Mouse (Mus musculus) megakaryocyte, embryonic 14.5 days (primary cell): ENCODE results near the gene Map2k5. TPM values are rescaled to one million over a fixed set of nuclear protein-coding genes. Genes with fewer than 3 reads are reported as not detected.

ENCODE experiments used
- H3K27me3 ChIP-seq: replicated peaks from 2 replicates; pipeline ENCODE3; 2012; ENCODE audit warnings: inconsistent platforms
- H3K36me3 ChIP-seq: replicated peaks from 2 replicates; pipeline ENCODE3; 2012; ENCODE audit warnings: low read length, inconsistent platforms, mixed read lengths
- H3K4me1 ChIP-seq: 2 replicates; pipeline ENCODE4 v1.6.1; 2012; ENCODE audit warnings: inconsistent platforms
- H3K4me3 ChIP-seq: replicated peaks from 2 replicates; pipeline ENCODE3; 2012; ENCODE audit warnings: moderate library complexity, mild to moderate bottlenecking, inconsistent platforms
- H3K9me3 ChIP-seq: 2 replicates; pipeline ENCODE4 v1.6.1; 2012; ENCODE audit warnings: inconsistent platforms
- FLI1 ChIP-seq: IDR thresholded peaks from 2 replicates; pipeline ENCODE4 v1.6.1; 2012; ENCODE audit warnings: low read length, inconsistent platforms, mixed read lengths
- GATA1 ChIP-seq: IDR thresholded peaks from 3 replicates; pipeline ENCODE4 v1.6.1; 2012; ENCODE audit warnings: mixed read lengths, low read length, inconsistent platforms, borderline replicate concordance
- polyA plus RNA-seq: library from polyadenylated mRNA; stranded (reverse); fragments of >175 nt; gene quantifications from 2 replicates; pipeline ENCODE4 v1.2.3, GENCODE M21; 2012; ENCODE audit warnings: low replicate concordance; ENCODE audit not compliant: insufficient read depth

Map2k5 gene
- polyA plus RNA-seq, 1 experiment, result 31.6 TPM

GRCm38 (mm10) chr9:63241961-63242360, 135.7 kb downstream of the Map2k5 start:
- TF ChIP-seq GATA1, result no peak
- no peak for TF ChIP-seq FLI1

GRCm38 (mm10) chr9:63241241-63241640, 136.5 kb downstream of the Map2k5 start:
- H3K4me3 ChIP-seq, result no peak overlapping the region
- H3K4me1 ChIP-seq, result 0 out of 2 replicates have a peak, but pooled peaks cover 4% of the 10 kb centered on the region
- peaks cover 48% of the 10 kb centered on the region for H3K36me3 ChIP-seq
- H3K9me3 ChIP-seq, result no peaks in the 10 kb centered on the region
- TF ChIP-seq GATA1 (no peak), FLI1 (no peak)
- no peaks in the 10 kb centered on the region for H3K27me3 ChIP-seq

More at GRCm38 (mm10) chr9:63241961-63242360, 135.7 kb downstream of the Map2k5 start:
- Histone ChIP-seq H3K9me3 (no peaks in the 10 kb centered on the region), H3K27me3 (no peaks in the 10 kb centered on the region), H3K4me3 (no peak overlapping the region), H3K4me1 (peaks cover 7% of the 10 kb centered on the region; the same call in 1 of the 2 replicates), H3K36me3 (peaks cover 43% of the 10 kb centered on the region)

GRCm38 (mm10) chr9:63234356-63234755, 143.3 kb downstream of the Map2k5 start:
- Histone ChIP-seq H3K9me3 (no peaks in the 10 kb centered on the region), H3K4me3 (no peak overlapping the region), H3K27me3 (no peaks in the 10 kb centered on the region), H3K4me1 (no peaks in the 10 kb centered on the region), H3K36me3 (peaks cover 51% of the 10 kb centered on the region)
- TF ChIP-seq GATA1 (no peak), FLI1 (no peak)

- no peaks in the 10 kb centered on the region for H3K4me1 ChIP-seq
- TF ChIP-seq FLI1, result no peak
- TF ChIP-seq GATA1, result no peak
Observed at GRCm38 (mm10) chr9:63230289-63230688, 147.4 kb downstream of the Map2k5 start.

DNA sequence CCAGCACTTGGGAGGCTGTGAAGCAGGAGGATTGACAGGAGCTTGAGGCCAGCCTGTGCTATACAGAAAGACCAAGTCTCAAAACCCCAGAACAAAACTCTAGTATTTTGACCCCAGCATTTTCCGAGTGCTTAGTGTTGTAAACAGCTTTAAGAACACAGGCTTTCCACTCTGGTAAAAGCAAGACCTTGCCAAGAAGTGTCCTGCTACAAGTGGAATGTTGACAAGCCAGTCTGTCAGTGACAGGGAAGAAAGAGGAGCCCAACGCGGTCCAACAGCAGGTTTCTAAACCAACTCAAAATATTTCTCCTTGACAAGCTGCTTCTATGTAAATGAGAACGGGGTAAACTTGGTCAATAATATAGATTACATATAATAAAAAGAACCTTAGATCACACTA, 148.6 kb downstream of the Map2k5 start:
- Histone ChIP-seq H3K4me1 (peaks cover 8% of the 10 kb centered on the region), H3K4me3 (no peak overlapping the region), H3K9me3 (no peaks in the 10 kb centered on the region), H3K27me3 (no peaks in the 10 kb centered on the region), H3K36me3 (peaks cover 40% of the 10 kb centered on the region)
- TF ChIP-seq FLI1 (no peak), GATA1 (no peak)

More at GRCm38 (mm10) chr9:63230289-63230688, 147.4 kb downstream of the Map2k5 start:
- peaks cover 36% of the 10 kb centered on the region for H3K36me3 ChIP-seq
- H3K27me3 ChIP-seq, result no peaks in the 10 kb centered on the region
- no peaks in the 10 kb centered on the region for H3K9me3 ChIP-seq
- H3K4me3 ChIP-seq, result no peak overlapping the region

DNA sequence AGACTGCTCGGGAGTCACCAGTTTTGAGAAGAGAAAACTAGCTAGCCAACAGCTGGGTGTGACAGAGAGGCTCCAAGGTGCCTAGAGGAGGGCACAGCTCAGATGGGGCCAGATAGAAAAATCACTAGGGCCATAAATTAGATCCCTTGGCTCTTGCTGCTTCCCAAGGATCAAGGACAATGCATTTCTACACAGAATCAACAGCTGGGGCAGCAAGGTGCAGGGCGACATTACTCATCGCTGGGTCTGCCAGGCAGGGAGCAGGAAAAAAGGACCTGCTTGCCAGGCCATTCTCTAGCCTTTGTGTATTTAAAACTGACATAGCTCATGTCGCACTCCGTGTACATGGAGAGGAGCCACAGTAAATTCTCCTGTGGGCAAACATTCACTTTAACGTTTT, 155.5 kb downstream of the Map2k5 start:
- Histone ChIP-seq H3K4me3 (no peak overlapping the region), H3K4me1 (peaks cover 10% of the 10 kb centered on the region), H3K36me3 (peaks cover 48% of the 10 kb centered on the region), H3K9me3 (no peaks in the 10 kb centered on the region), H3K27me3 (no peaks in the 10 kb centered on the region)
- no peak for TF ChIP-seq GATA1
- no peak for TF ChIP-seq FLI1

GRCm38 (mm10) chr9:63219851-63220250, 157.9 kb downstream of the Map2k5 start:
- Histone ChIP-seq H3K36me3 (peaks cover 56% of the 10 kb centered on the region), H3K4me1 (peaks cover 9% of the 10 kb centered on the region)
- no peak for TF ChIP-seq GATA1

DNA sequence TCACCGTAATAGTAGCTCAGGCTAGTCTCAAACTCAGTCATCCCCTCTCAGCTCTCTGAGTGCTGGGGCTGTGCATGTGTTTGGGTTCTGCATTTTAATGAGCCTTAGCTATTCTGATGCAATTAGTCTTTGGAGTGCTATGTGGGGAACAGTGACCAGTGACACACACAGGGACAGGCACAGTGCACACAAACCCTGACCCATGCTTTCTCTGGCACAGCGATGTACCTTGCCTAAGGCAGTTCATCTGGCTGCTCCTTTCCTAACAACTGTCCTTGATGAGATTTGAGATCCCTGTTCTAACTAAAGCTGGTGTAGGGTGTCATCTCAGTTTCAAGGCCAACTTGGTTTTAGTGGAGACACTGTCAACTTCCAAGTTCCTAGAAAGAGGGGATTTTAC, 162.7 kb downstream of the Map2k5 start:
- H3K4me1 ChIP-seq, result no peaks in the 10 kb centered on the region
- no peak overlapping the region for H3K4me3 ChIP-seq
- H3K9me3 ChIP-seq, result no peaks in the 10 kb centered on the region
- peaks cover 52% of the 10 kb centered on the region for H3K36me3 ChIP-seq
- no peak for TF ChIP-seq GATA1
- no peak for TF ChIP-seq FLI1
- H3K27me3 ChIP-seq, result no peaks in the 10 kb centered on the region

More at GRCm38 (mm10) chr9:63219851-63220250, 157.9 kb downstream of the Map2k5 start:
- H3K4me3 ChIP-seq, result no peak overlapping the region
- no peaks in the 10 kb centered on the region for H3K27me3 ChIP-seq
- H3K9me3 ChIP-seq, result no peaks in the 10 kb centered on the region

DNA sequence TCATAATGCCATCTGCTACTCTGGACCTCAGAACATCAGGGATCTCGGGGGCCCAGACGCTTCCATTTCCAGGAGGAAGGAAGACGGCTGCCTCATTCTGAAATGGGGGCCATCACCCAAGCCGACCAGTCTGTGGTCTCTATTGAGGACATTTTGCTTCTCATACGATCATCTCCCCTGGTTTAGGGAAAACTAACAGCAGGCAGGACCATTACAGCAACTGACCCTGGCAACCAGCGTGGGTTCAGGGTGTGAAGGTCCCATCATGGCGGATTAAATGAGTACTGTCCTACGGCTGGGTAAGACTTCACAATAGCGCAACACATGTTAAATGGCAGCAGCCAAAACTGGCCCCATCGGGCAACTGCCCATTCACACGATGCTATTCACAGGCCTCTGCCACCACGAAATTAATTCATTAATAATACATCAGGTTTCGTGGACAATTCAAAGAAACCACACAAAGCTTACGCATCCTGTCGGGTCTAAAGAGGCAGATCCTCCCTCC, 170.9 kb downstream of the Map2k5 start:
- Histone ChIP-seq H3K27me3 (no peaks in the 10 kb centered on the region), H3K4me3 (no peak overlapping the region), H3K4me1 (no peaks in the 10 kb centered on the region), H3K36me3 (peaks cover 49% of the 10 kb centered on the region), H3K9me3 (no peaks in the 10 kb centered on the region)
- TF ChIP-seq FLI1, result no peak
- no peak for TF ChIP-seq GATA1

GRCm38 (mm10) chr9:63203461-63203860, 174.2 kb downstream of the Map2k5 start:
- H3K27me3 ChIP-seq, result no peaks in the 10 kb centered on the region
- H3K4me3 ChIP-seq, result no peak overlapping the region
- no peaks in the 10 kb centered on the region for H3K9me3 ChIP-seq
- no peak for TF ChIP-seq GATA1
- no peak for TF ChIP-seq FLI1
- no peaks in the 10 kb centered on the region for H3K4me1 ChIP-seq
- H3K36me3 ChIP-seq, result peaks cover 51% of the 10 kb centered on the region

GRCm38 (mm10) chr9:63201376-63202323, 176.1 kb downstream of the Map2k5 start:
- H3K36me3 ChIP-seq, result peaks cover 48% of the 10 kb centered on the region
- H3K27me3 ChIP-seq, result no peaks in the 10 kb centered on the region
- no peaks in the 10 kb centered on the region for H3K4me1 ChIP-seq
- TF ChIP-seq FLI1 (no peak), GATA1 (no peak)
- H3K9me3 ChIP-seq, result no peaks in the 10 kb centered on the region
- no peak overlapping the region for H3K4me3 ChIP-seq
